Mouse (Mus musculus) lung, embryonic 15.5 days (tissue): ENCODE measurements around the gene Wasf3. TPM values are rescaled to one million over a fixed set of nuclear protein-coding genes. Genes with fewer than 3 reads are reported as not detected.

Source experiments
- polyA plus RNA-seq: library from polyadenylated mRNA; unstranded; fragments of >200 nt; fragmentation: Nextera tagmentation; extraction: Ambion mirVana; gene quantifications from 2 replicates; pipeline ENCODE4 v1.2.1, GENCODE M21; 2015

Wasf3 gene
- polyA plus RNA-seq, 1 experiment from 2014 or later = 1.1 TPM

Other genes starting within 250 kb of the Wasf3 start
- not detected in 2 replicates for gene Gm5565, start 224.4 kb upstream of the Wasf3 start, polyA plus RNA-seq
- not detected in 2 replicates for gene Gm6309, start 214.3 kb upstream of the Wasf3 start, polyA plus RNA-seq
- gene 1700001J03Rik, start 199.7 kb upstream of the Wasf3 start, polyA plus RNA-seq = not detected in 2 replicates
- gene Rnf6, start 163.4 kb upstream of the Wasf3 start, polyA plus RNA-seq = 42.4 and 51.7 TPM in 2 replicates
- 15.3 and 16.8 TPM in 2 replicates for gene Cdk8, start 153.8 kb upstream of the Wasf3 start, polyA plus RNA-seq
- not detected in 2 replicates for gene Gm6408, start 97.0 kb downstream of the Wasf3 start, polyA plus RNA-seq
- not detected in 2 replicates for gene Gm6370, start 106.4 kb downstream of the Wasf3 start, polyA plus RNA-seq
- gene 4930449I24Rik, start 117.4 kb downstream of the Wasf3 start, polyA plus RNA-seq = not detected in 2 replicates
- gene Gm3402, start 129.1 kb downstream of the Wasf3 start, polyA plus RNA-seq = not detected in 2 replicates
- gene Gm3404, start 140.8 kb downstream of the Wasf3 start, polyA plus RNA-seq = not detected in 2 replicates
- not detected in 2 replicates for gene Gm3409, start 152.7 kb downstream of the Wasf3 start, polyA plus RNA-seq
- gene Gm3415, start 171.2 kb downstream of the Wasf3 start, polyA plus RNA-seq = not detected in 2 replicates
- not detected in 2 replicates for gene Gpr12, start 200.3 kb downstream of the Wasf3 start, polyA plus RNA-seq